Mouse (Mus musculus) bone marrow macrophage, adult 2 months (primary cell): ENCODE results near the gene Gm42688.

Source experiments
- CTCF ChIP-seq: IDR thresholded peaks from 2 replicates; pipeline ENCODE4 v1.5.1; 2012; ENCODE audit warnings: low read depth, mild to moderate bottlenecking, low read length, moderate library complexity
- POLR2A ChIP-seq: IDR thresholded peaks from 2 replicates; pipeline ENCODE4 v1.6.1; 2012; ENCODE audit warnings: mild to moderate bottlenecking, low read depth, low read length, borderline replicate concordance

- TF ChIP-seq POLR2A (no peak), CTCF (no peak)
These were observed 20.7 kb downstream of the Gm42688 start for GRCm38 (mm10) chr6:83121863-83122710.
